Mouse (Mus musculus) embryonic fibroblast, embryonic 13.5 days (primary cell): ENCODE measurements around the gene Hoxb6.
A peak's percentile ranks its signal among the peaks of the same experiment; 100 is the strongest.

Experiments used
- CTCF ChIP-seq: IDR thresholded peaks from 2 replicates; pipeline ENCODE4 v1.5.1; 2011; ENCODE audit warnings: mild to moderate bottlenecking, control low read depth, low read length, moderate library complexity, borderline replicate concordance; ENCODE audit not compliant: insufficient read depth
- POLR2A ChIP-seq: IDR thresholded peaks from 2 replicates; pipeline ENCODE4 v1.6.1; 2011; ENCODE audit warnings: low read depth, mild to moderate bottlenecking, control low read depth, low read length, moderate library complexity

- TF ChIP-seq CTCF: no peak
- TF ChIP-seq POLR2A: peak; percentile 28; the same call in 1 of the 2 replicates
Measured at GRCm38 (mm10) chr11:96349491-96350340, 57.4 kb downstream of the Hoxb6 start.
